ENCODE assay signal across 9 mouse cellular contexts in genomic region chr14:25371661-25372060, GRCm38 (mm10).
A peak's percentile ranks its signal among the peaks of the same experiment; 100 is the strongest.
DNase-seq lines count a peak whose midpoint lies in the region; ATAC-seq lines count a peak whose summit lies in the region.
"Had no signal": no experiment of that assay in that cellular context is flagged by ENCODE, and none has a peak within 500 bp of the region (broad histone marks: within the 10 kb centered on the region; RNA-seq: fewer than 3 reads in every experiment).

No protein-coding gene starts in this region.

- H3K9ac ChIP-seq in embryonic facial prominence, embryonic 12.5 days = peak overlapping the region; percentile 25
- peak overlapping the region; percentile 16; the same call in 1 of the 2 replicates for H3K9ac ChIP-seq in heart, embryonic 11.5 days (ENCODE audit: low read depth, low read length)
- H3K9ac ChIP-seq in kidney, embryonic 15.5 days = no peak overlapping the region
- H3K9ac ChIP-seq: liver, embryonic 13.5 days had no signal

- H3K9me3 ChIP-seq in embryonic facial prominence, embryonic 12.5 days = peaks cover 4% of the 10 kb centered on the region; the same call in 1 of the 2 replicates
- H3K9me3 ChIP-seq in heart, embryonic 11.5 days (replicated peaks; ENCODE audit: control insufficient read depth, low read length) = no peaks in the 10 kb centered on the region; the same call in 1 of the 2 replicates
- H3K9me3 ChIP-seq in kidney, embryonic 15.5 days (replicated peaks) = no peaks in the 10 kb centered on the region
- H3K9me3 ChIP-seq: liver, embryonic 13.5 days had no signal

- H3K4me1 ChIP-seq in embryonic facial prominence, embryonic 12.5 days = peaks cover 16% of the 10 kb centered on the region
- peaks cover 22% of the 10 kb centered on the region for H3K4me1 ChIP-seq in heart, embryonic 11.5 days (ENCODE audit: control insufficient read depth, insufficient read depth, low read length)
- peaks cover 60% of the 10 kb centered on the region for H3K4me1 ChIP-seq in kidney, embryonic 15.5 days
- H3K4me1 ChIP-seq: liver, embryonic 13.5 days had no signal

- no peaks in the 10 kb centered on the region for H3K36me3 ChIP-seq in embryonic facial prominence, embryonic 12.5 days
- no peaks in the 10 kb centered on the region for H3K36me3 ChIP-seq in heart, embryonic 11.5 days (ENCODE audit: control insufficient read depth, insufficient read depth, low read length)
- H3K36me3 ChIP-seq in kidney, embryonic 15.5 days = no peaks in the 10 kb centered on the region
- H3K36me3 ChIP-seq: liver, embryonic 13.5 days had no signal

- peak overlapping the region; percentile 68 for H3K27ac ChIP-seq in embryonic facial prominence, embryonic 12.5 days
- H3K27ac ChIP-seq in heart, embryonic 11.5 days (ENCODE audit: low read depth, low read length) = no peak overlapping the region
- peak overlapping the region; percentile 71 for H3K27ac ChIP-seq in kidney, embryonic 15.5 days
- H3K27ac ChIP-seq: liver, embryonic 13.5 days had no signal

- no peaks in the 10 kb centered on the region for H3K27me3 ChIP-seq in embryonic facial prominence, embryonic 12.5 days
- H3K27me3 ChIP-seq in heart, embryonic 11.5 days (ENCODE audit: control insufficient read depth, insufficient read depth, low read length) = no peaks in the 10 kb centered on the region
- no peaks in the 10 kb centered on the region for H3K27me3 ChIP-seq in kidney, embryonic 15.5 days

- H3K4me3 ChIP-seq in embryonic facial prominence, embryonic 12.5 days = no peak overlapping the region
- no peak overlapping the region for H3K4me3 ChIP-seq in heart, embryonic 11.5 days (ENCODE audit: low read depth, low read length)
- H3K4me3 ChIP-seq in kidney, embryonic 15.5 days (replicated peaks) = no peak overlapping the region
- H3K4me3 ChIP-seq: liver, embryonic 13.5 days had no signal

- DNase-seq in ovary, adult 18-20 months (ENCODE audit: low spot score) = peak; percentile 77
- no peak for DNase-seq in ovary, postnatal 10 days (ENCODE audit: low spot score)
- peak; percentile 51 for DNase-seq in mesoderm, embryonic 11.5 days (ENCODE audit: low read depth, low spot score)
- peak; percentile 71 for DNase-seq in testis, postnatal 10 days (ENCODE audit: low spot score)
- DNase-seq in liver = no peak
- DNase-seq: liver, embryonic 13.5 days had no signal

- WGBS in embryonic facial prominence, embryonic 12.5 days = 23% methylated on average over 4 of the region's 4 CpGs
- WGBS in heart, embryonic 11.5 days (ENCODE audit: insufficient replicate concordance) = 58% methylated on average over 4 of the region's 4 CpGs
- 28% methylated on average over 4 of the region's 4 CpGs for WGBS in kidney, embryonic 15.5 days

- H3K4me2 ChIP-seq in embryonic facial prominence, embryonic 12.5 days (replicated peaks) = no peak overlapping the region
- no peak overlapping the region for H3K4me2 ChIP-seq in heart, embryonic 11.5 days
- H3K4me2 ChIP-seq in kidney, embryonic 15.5 days = no peak overlapping the region
- H3K4me2 ChIP-seq: liver, embryonic 13.5 days had no signal

- peak; percentile 54; the same call in 1 of the 2 replicates for ATAC-seq in embryonic facial prominence, embryonic 12.5 days (ENCODE audit: insufficient number of reproducible peaks, insufficient read depth, low FRiP score, low TSS enrichment)
- no peak for ATAC-seq in heart, embryonic 11.5 days (replicated peaks; ENCODE audit: insufficient number of reproducible peaks, low FRiP score, low TSS enrichment)
- ATAC-seq in kidney, embryonic 15.5 days (replicated peaks; ENCODE audit: low FRiP score) = peak; percentile 86

Comparison
In these comparisons a context has a peak if more than half of its experiments do, and no peak if none do; other contexts are left out.
1. DNase-seq: peak in ovary, adult 18-20 months (single experiment), mesoderm, embryonic 11.5 days (single experiment) and testis, postnatal 10 days (single experiment); none in ovary, postnatal 10 days (single experiment) and liver (single experiment).